Mouse (Mus musculus): ENCODE measurements around the gene Gm3259. TPM values are rescaled to one million over a fixed set of nuclear protein-coding genes. Genes with fewer than 3 reads are reported as not detected.
"Not testable (repeated sequence)": the region's sequence is repeated elsewhere in the genome, so short reads cannot be mapped to it uniquely, and the experiment has no call there.

Gm3259 gene
- not detected for total RNA-seq (2022)

- not testable (repeated sequence) for DNase-seq (ENCODE audit: low spot score in 2 of 2)
Measured at GRCm38 (mm10) chr5:95305611-95306010, at the start of gene Gm3259. Gene Gm3259, plus strand, starts transcription at chr5:95305911.

GRCm38 (mm10) chr5:95272668-95273067 is 33.0 kb upstream of the Gm3259 start, which contains the start of gene Gm10424:
Gene Gm10424, minus strand, starts transcription at chr5:95272768.
- not testable (repeated sequence) for DNase-seq (ENCODE audit: low spot score in 2 of 2)

Other genes starting within 250 kb of the Gm3259 start
- not detected for gene Gm7942, start 199.0 kb upstream of the Gm3259 start, total RNA-seq (2022)
- gene Gm16513, start 123.3 kb upstream of the Gm3259 start, total RNA-seq (2022): not detected
- not detected for gene Gm10424, start 33.1 kb upstream of the Gm3259 start, total RNA-seq (2022)
- gene D5Ertd577e, start 150.9 kb downstream of the Gm3259 start, total RNA-seq (2022): not detected
- gene Gm3286, start 204.8 kb downstream of the Gm3259 start, total RNA-seq (2022): not detected

Measured in gastrocnemius, adult 8-10 months (tissue).